Mouse (Mus musculus) forebrain, embryonic 14.5 days (tissue): ENCODE measurements around the gene 1700014D04Rik. TPM values are rescaled to one million over a fixed set of nuclear protein-coding genes. Genes with fewer than 3 reads are reported as not detected.
A peak's percentile ranks its signal among the peaks of the same experiment; 100 is the strongest.

Experiments
- ATAC-seq: fragments of 200-750 bp; cut with Nextera tagmentation; 2 replicates; pipeline ENCODE4 v1.8.0; 2017; ENCODE audit warnings: mild to moderate bottlenecking, moderate library complexity
- DNase-seq: peaks from one replicate; pipeline ENCODE4 v3.0.0-alpha.2; 2015; ENCODE audit warnings: low spot score
- H3K27ac ChIP-seq: fragments of 300-500 bp; sonication (generic); 2 replicates; pipeline ENCODE4 v1.5.1; 2014; ENCODE audit warnings: low read depth, mild to moderate bottlenecking, control low read depth, low read length, moderate library complexity
- H3K27me3 ChIP-seq: fragments of 300-500 bp; sonication (generic); replicated peaks from 2 replicates; pipeline ENCODE4 v1.6.1; 2014; ENCODE audit warnings: low read length, control low read depth, mixed read lengths; ENCODE audit not compliant: control insufficient read depth, insufficient read depth
- H3K36me3 ChIP-seq: fragments of 300-500 bp; sonication (generic); 2 replicates; pipeline ENCODE4 v1.6.1; 2014; ENCODE audit warnings: low read length, control low read depth; ENCODE audit not compliant: control insufficient read depth, insufficient read depth
- H3K4me1 ChIP-seq: fragments of 300-500 bp; sonication (generic); 2 replicates; pipeline ENCODE4 v1.6.1; 2014; ENCODE audit warnings: antibody characterized with exemption, low read length, control low read depth; ENCODE audit not compliant: control insufficient read depth, insufficient read depth
- H3K4me2 ChIP-seq: fragments of 300-500 bp; sonication (generic); 2 replicates; pipeline ENCODE4 v1.6.1; 2014; ENCODE audit warnings: mild to moderate bottlenecking, control low read depth, low read length
- H3K4me3 ChIP-seq: fragments of 300-500 bp; sonication (generic); 2 replicates; pipeline ENCODE4 v1.5.1; 2014; ENCODE audit warnings: low read depth, low read length, control low read depth
- H3K9ac ChIP-seq: fragments of 300-500 bp; sonication (generic); 2 replicates; pipeline ENCODE4 v1.6.1; 2014; ENCODE audit warnings: mild to moderate bottlenecking, low read length, control low read depth, moderate library complexity
- H3K9me3 ChIP-seq: fragments of 300-500 bp; sonication (generic); replicated peaks from 2 replicates; pipeline ENCODE4 v1.6.1; 2016; ENCODE audit warnings: low read length, control low read depth, mixed read lengths; ENCODE audit not compliant: control insufficient read depth
- WGBS: fragments of 180-500 bp; shearing (Covaris S2); extraction: QIAGEN DNeasy Blood & Tissue Kit; methylation state at CpG from one replicate; pipeline ENCODE4 v1.1.7; 2014; 5-methylcytosine and 5-hydroxymethylcytosine counted together
- polyA plus RNA-seq: library from polyadenylated mRNA; unstranded; fragments of >200 nt; fragmentation: Nextera tagmentation; extraction: Ambion mirVana; gene quantifications from 2 replicates; pipeline ENCODE4 v1.2.1, GENCODE M21; 2014

Gene 1700014D04Rik
- polyA plus RNA-seq, 1 experiment from 2014 or later = not detected

DNA sequence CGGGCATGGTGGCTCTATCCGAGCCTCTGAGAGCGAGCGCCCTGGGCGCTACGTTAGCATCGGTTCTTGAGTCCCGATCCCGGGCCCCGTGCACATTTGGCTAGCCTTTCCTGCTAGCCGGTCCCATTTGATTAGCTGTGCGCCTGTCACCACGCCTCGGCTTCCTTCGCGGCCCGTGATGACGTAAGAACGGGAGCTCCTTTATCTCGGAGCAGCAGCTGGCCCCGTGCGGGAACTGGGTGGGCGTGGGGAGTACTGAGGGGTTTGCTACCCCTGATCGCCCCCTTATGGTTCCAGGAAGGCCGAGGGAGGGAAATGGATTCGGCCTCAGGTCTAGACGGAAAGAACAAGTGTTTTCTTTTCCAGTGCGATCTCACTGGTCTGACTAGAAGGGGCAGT is 23.6 kb upstream of the 1700014D04Rik start:
- peak overlapping the region; percentile 69 for H3K4me2 ChIP-seq
- H3K9ac ChIP-seq = peak overlapping the region; percentile 85

GRCm38 (mm10) chr13:59769296-59770163 is 23.0 kb upstream of the 1700014D04Rik start, which contains the start of gene Isca1:
Gene Isca1, minus strand, starts transcription at chr13:59769810.
- H3K4me3 ChIP-seq = peak within 1 kb of the TSS; percentile 82
- ATAC-seq (peak; percentile 98), DNase-seq (peak; percentile 98)
- peak within 1 kb of the TSS; percentile 98 for H3K27ac ChIP-seq
- peaks cover 16% of the 10 kb centered on the region for H3K36me3 ChIP-seq
- under 1% methylated on average over 88 of the region's 91 CpGs for WGBS
- H3K4me1 ChIP-seq = peaks cover 11% of the 10 kb centered on the region
- peak within 1 kb of the TSS; percentile 69 for H3K4me2 ChIP-seq
- peak within 1 kb of the TSS; percentile 85 for H3K9ac ChIP-seq
- no peaks in the 10 kb centered on the region for H3K9me3 ChIP-seq
- H3K27me3 ChIP-seq = no peaks in the 10 kb centered on the region

More for the DNA sequence above, 23.6 kb upstream of the 1700014D04Rik start:
- under 1% methylated on average over 28 of the region's 28 CpGs for WGBS
- peak overlapping the region; percentile 82 for H3K4me3 ChIP-seq
- H3K27me3 ChIP-seq = no peaks in the 10 kb centered on the region
- H3K4me1 ChIP-seq = peaks cover 11% of the 10 kb centered on the region
- no peaks in the 10 kb centered on the region for H3K9me3 ChIP-seq
- DNase-seq (peak; percentile 95), ATAC-seq (peak; percentile 90)
- peaks cover 22% of the 10 kb centered on the region for H3K36me3 ChIP-seq
- H3K27ac ChIP-seq = peak overlapping the region; percentile 98

DNA sequence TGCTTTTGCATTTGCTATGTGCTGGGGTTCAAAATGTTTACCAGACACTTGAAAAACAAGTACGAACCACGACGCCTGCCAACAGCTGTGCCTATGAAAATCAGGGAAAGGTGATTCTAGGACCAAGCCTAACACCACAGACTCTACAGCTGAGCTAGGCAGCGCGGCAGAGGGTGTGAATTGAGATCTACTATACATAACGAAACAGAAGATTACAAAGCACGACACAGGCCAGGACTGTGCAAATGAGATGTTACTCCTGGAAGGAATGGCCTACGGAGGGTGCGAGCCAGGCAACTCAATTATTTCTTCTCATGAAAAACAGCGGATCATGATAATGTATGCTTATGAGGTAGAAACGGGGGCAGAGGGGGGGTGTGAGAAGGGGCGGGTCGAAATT is 22.0 kb upstream of the 1700014D04Rik start:
- Histone ChIP-seq H3K4me2 (peak overlapping the region; percentile 69), H3K27me3 (no peaks in the 10 kb centered on the region), H3K36me3 (peaks cover 13% of the 10 kb centered on the region), H3K4me1 (peaks cover 11% of the 10 kb centered on the region), H3K9me3 (no peaks in the 10 kb centered on the region), H3K27ac (no peak overlapping the region), H3K9ac (peak overlapping the region; percentile 85), H3K4me3 (peak overlapping the region; percentile 82)
- DNase-seq (peak; percentile 7), ATAC-seq (no peak)
- 35% methylated on average over 13 of the region's 13 CpGs for WGBS

- ATAC-seq = no peak
- 85% methylated on average over 11 of the region's 11 CpGs for WGBS
Observed at GRCm38 (mm10) chr13:59766786-59767515, 20.4 kb upstream of the 1700014D04Rik start.

DNA sequence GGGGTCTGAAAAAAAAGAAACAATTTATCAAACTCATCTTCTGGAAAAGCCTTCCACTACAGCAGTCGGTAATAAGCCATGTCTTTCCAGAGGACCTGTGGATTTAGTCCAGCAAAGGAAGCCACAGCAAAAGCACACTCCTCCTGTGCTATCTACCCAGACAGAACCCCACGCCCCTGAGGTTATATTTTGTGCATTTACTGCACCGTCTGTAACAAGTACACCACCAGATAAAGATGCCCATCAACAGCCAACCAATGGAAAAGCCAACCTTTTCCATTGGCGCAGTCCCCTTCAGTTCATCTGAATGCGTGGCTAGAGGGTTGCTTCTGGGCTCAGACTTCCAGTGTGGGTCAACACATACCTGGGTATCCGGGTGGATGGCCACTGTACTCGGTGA is 16.2 kb upstream of the 1700014D04Rik start:
- Histone ChIP-seq H3K27ac (no peak overlapping the region), H3K36me3 (peaks cover 45% of the 10 kb centered on the region), H3K9me3 (no peaks in the 10 kb centered on the region), H3K4me1 (no peaks in the 10 kb centered on the region), H3K27me3 (no peaks in the 10 kb centered on the region), H3K4me3 (no peak overlapping the region), H3K9ac (no peak overlapping the region), H3K4me2 (no peak overlapping the region)
- WGBS = 93% methylated on average over 7 of the region's 7 CpGs
- DNase-seq (no peak), ATAC-seq (no peak)

More at GRCm38 (mm10) chr13:59766786-59767515, 20.4 kb upstream of the 1700014D04Rik start:
- peaks cover 11% of the 10 kb centered on the region for H3K4me1 ChIP-seq
- no peak overlapping the region for H3K4me3 ChIP-seq
- H3K27ac ChIP-seq = no peak overlapping the region
- H3K9ac ChIP-seq = no peak overlapping the region
- DNase-seq = no peak
- no peaks in the 10 kb centered on the region for H3K9me3 ChIP-seq
- H3K4me2 ChIP-seq = no peak overlapping the region
- peaks cover 13% of the 10 kb centered on the region for H3K36me3 ChIP-seq
- no peaks in the 10 kb centered on the region for H3K27me3 ChIP-seq

GRCm38 (mm10) chr13:59756906-59757305 is 10.4 kb upstream of the 1700014D04Rik start:
- ATAC-seq = no peak
- DNase-seq = no peak

DNA sequence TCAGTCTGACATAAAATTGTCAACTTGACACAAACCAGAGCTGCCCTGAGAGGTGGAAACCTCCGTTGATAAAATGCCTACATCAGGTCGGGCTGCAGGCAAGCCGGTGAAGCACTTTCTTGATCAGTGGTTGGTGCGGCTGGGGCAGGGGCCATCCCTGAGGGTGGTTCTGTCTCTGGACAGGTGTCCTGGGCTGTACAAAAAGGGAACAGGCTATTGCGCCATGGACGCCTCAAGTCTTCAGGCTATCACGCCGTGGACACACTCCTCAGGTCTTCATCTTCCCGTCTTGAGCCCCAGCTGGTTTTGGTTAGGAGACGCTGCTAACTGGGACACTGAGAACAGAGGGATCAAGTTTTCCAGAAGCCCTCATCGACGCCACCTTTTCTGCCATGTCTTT is 3.8 kb upstream of the 1700014D04Rik start:
- no peaks in the 10 kb centered on the region for H3K4me1 ChIP-seq
- no peak overlapping the region for H3K27ac ChIP-seq
- ATAC-seq = no peak
- H3K27me3 ChIP-seq = no peaks in the 10 kb centered on the region
- H3K9me3 ChIP-seq = no peaks in the 10 kb centered on the region
- H3K9ac ChIP-seq = no peak overlapping the region
- H3K4me2 ChIP-seq = no peak overlapping the region
- H3K4me3 ChIP-seq = no peak overlapping the region
- no peak for DNase-seq
- H3K36me3 ChIP-seq = peaks cover 11% of the 10 kb centered on the region
- WGBS = 86% methylated on average over 12 of the region's 12 CpGs

More at GRCm38 (mm10) chr13:59756906-59757305, 10.4 kb upstream of the 1700014D04Rik start:
- Histone ChIP-seq H3K27ac (no peak overlapping the region), H3K9ac (no peak overlapping the region), H3K4me3 (no peak overlapping the region), H3K9me3 (no peaks in the 10 kb centered on the region), H3K36me3 (peaks cover 56% of the 10 kb centered on the region), H3K4me2 (no peak overlapping the region), H3K4me1 (no peaks in the 10 kb centered on the region), H3K27me3 (no peaks in the 10 kb centered on the region)
- WGBS = 98% methylated on average over 7 of the region's 7 CpGs

GRCm38 (mm10) chr13:59746164-59746563 is 388 bp downstream of the 1700014D04Rik start:
- DNase-seq = no peak
- H3K4me1 ChIP-seq = no peaks in the 10 kb centered on the region
- H3K36me3 ChIP-seq = no peaks in the 10 kb centered on the region
- H3K27ac ChIP-seq = no peak overlapping the region
- H3K9me3 ChIP-seq = no peaks in the 10 kb centered on the region
- H3K4me2 ChIP-seq = no peak overlapping the region
- no peak overlapping the region for H3K9ac ChIP-seq
- no peak overlapping the region for H3K4me3 ChIP-seq
- H3K27me3 ChIP-seq = no peaks in the 10 kb centered on the region
- ATAC-seq = no peak
- 72% methylated on average over 6 of the region's 6 CpGs for WGBS
